Mouse (Mus musculus) liver, adult 2 months (tissue): ENCODE data around the gene Nudcd3. TPM values are rescaled to one million over a fixed set of nuclear protein-coding genes. Genes with fewer than 3 reads are reported as not detected.
"Not testable (repeated sequence)": the region's sequence is repeated elsewhere in the genome, so short reads cannot be mapped to it uniquely, and the experiment has no call there.

Source experiments
- DNase-seq: peaks from one replicate; pipeline ENCODE4 v3.0.0-alpha.2; 2011; ENCODE audit warnings: low read depth, low spot score; ENCODE audit errors: extremely low read depth
- H3K27ac ChIP-seq: fragments of 200-500 bp; replicated peaks from 2 replicates; pipeline ENCODE4 v1.5.1; 2012; ENCODE audit warnings: low read depth, mild to moderate bottlenecking, control low read depth, inconsistent platforms, low read length; ENCODE audit not compliant: insufficient read depth
- H3K27me3 ChIP-seq: fragments of 200-500 bp; 2 replicates; pipeline ENCODE4 v1.6.1; 2012; ENCODE audit warnings: mild to moderate bottlenecking, moderate library complexity, low read length, inconsistent platforms; ENCODE audit not compliant: control insufficient read depth, insufficient read depth
- H3K36me3 ChIP-seq: fragments of 200-500 bp; 2 replicates; pipeline ENCODE4 v1.6.1; 2012; ENCODE audit warnings: low read length, inconsistent platforms; ENCODE audit not compliant: control insufficient read depth, insufficient read depth
- H3K4me1 ChIP-seq: fragments of 200-500 bp; 2 replicates; pipeline ENCODE4 v1.6.1; 2011; ENCODE audit warnings: low read length; ENCODE audit not compliant: control insufficient read depth, insufficient read depth
- H3K4me3 ChIP-seq: fragments of 200-500 bp; 2 replicates; pipeline ENCODE4 v1.5.1; 2011; ENCODE audit warnings: low read depth, mild to moderate bottlenecking, control low read depth, low read length, moderate library complexity; ENCODE audit not compliant: insufficient read depth
- H3K79me2 ChIP-seq: fragments of 200-500 bp; 2 replicates; pipeline ENCODE4 v1.6.1; 2012; ENCODE audit warnings: inconsistent platforms, mild to moderate bottlenecking, low read length, moderate library complexity; ENCODE audit not compliant: control insufficient read depth, insufficient read depth
- H3K9ac ChIP-seq: fragments of 200-500 bp; 2 replicates; pipeline ENCODE4 v1.6.1; 2012; ENCODE audit warnings: low read depth, mild to moderate bottlenecking, control low read depth, inconsistent platforms, low read length
- CTCF ChIP-seq: fragments of 200-500 bp; IDR thresholded peaks from 2 replicates; pipeline ENCODE4 v1.5.1; 2011; ENCODE audit warnings: low read depth, low read length, control low read depth
- POLR2A ChIP-seq: fragments of 200-500 bp; IDR thresholded peaks from 2 replicates; pipeline ENCODE4 v1.6.1; 2011; ENCODE audit warnings: low read length, control low read depth; ENCODE audit not compliant: insufficient read depth; ENCODE audit errors: extremely low read depth
- WGBS: fragments of 180-500 bp; shearing (Covaris S2); methylation state at CpG from one replicate; pipeline ENCODE4 v1.1.7; 2018; 5-methylcytosine and 5-hydroxymethylcytosine counted together
- polyA plus RNA-seq: library from polyadenylated mRNA; depleted of rRNA; stranded (reverse); fragments of >200 nt; gene quantifications from 2 replicates; pipeline ENCODE4 v1.2.3, GENCODE M21; 2012
- total RNA-seq: library from RNA; depleted of rRNA; stranded (reverse); fragments of >200 nt; gene quantifications from 2 replicates; pipeline ENCODE4 v1.2.3, GENCODE M21; 2014

Gene Nudcd3
- total and polyA plus RNA-seq, 2 experiments, result 10.6 to 16.7 TPM

GRCm38 (mm10) chr11:6117956-6118355, 82.3 kb downstream of the Nudcd3 start:
- Histone ChIP-seq H3K27ac (no peak overlapping the region), H3K27me3 (no peaks in the 10 kb centered on the region), H3K4me1 (no peaks in the 10 kb centered on the region), H3K4me3 (no peak overlapping the region), H3K36me3 (no peaks in the 10 kb centered on the region), H3K9ac (no peak overlapping the region), H3K79me2 (no peaks in the 10 kb centered on the region)
- TF ChIP-seq POLR2A (no peak), CTCF (no peak)
- no peak for DNase-seq
- WGBS, result 93% methylated on average over 2 of the region's 2 CpGs

GRCm38 (mm10) chr11:6111734-6112484, 88.3 kb downstream of the Nudcd3 start:
- 61% methylated on average over 5 of the region's 5 CpGs for WGBS
- DNase-seq, result peak; percentile 82
- Histone ChIP-seq H3K27me3 (no peaks in the 10 kb centered on the region), H3K36me3 (peaks cover 7% of the 10 kb centered on the region; the same call in 1 of the 2 replicates), H3K27ac (no peak overlapping the region), H3K79me2 (no peaks in the 10 kb centered on the region), H3K4me3 (no peak overlapping the region), H3K9ac (no peak overlapping the region), H3K4me1 (no peaks in the 10 kb centered on the region)
- TF ChIP-seq CTCF, result no peak
- TF ChIP-seq POLR2A, result no peak

GRCm38 (mm10) chr11:6109990-6110389, 90.2 kb downstream of the Nudcd3 start:
- H3K4me1 ChIP-seq, result no peaks in the 10 kb centered on the region
- no peak overlapping the region for H3K27ac ChIP-seq
- no peak overlapping the region for H3K4me3 ChIP-seq
- TF ChIP-seq POLR2A (no peak), CTCF (no peak)
- H3K9ac ChIP-seq, result no peak overlapping the region
- peaks cover 11% of the 10 kb centered on the region; the same call in 1 of the 2 replicates for H3K36me3 ChIP-seq
- H3K27me3 ChIP-seq, result no peaks in the 10 kb centered on the region
- no peaks in the 10 kb centered on the region for H3K79me2 ChIP-seq
- no peak for DNase-seq

GRCm38 (mm10) chr11:6108296-6108695, 91.9 kb downstream of the Nudcd3 start:
- Histone ChIP-seq H3K79me2 (no peaks in the 10 kb centered on the region), H3K27ac (no peak overlapping the region), H3K36me3 (peaks cover 11% of the 10 kb centered on the region; the same call in 1 of the 2 replicates), H3K4me1 (no peaks in the 10 kb centered on the region), H3K4me3 (no peak overlapping the region), H3K27me3 (no peaks in the 10 kb centered on the region), H3K9ac (no peak overlapping the region)
- 98% methylated on average over 5 of the region's 5 CpGs for WGBS
- no peak for DNase-seq
- TF ChIP-seq POLR2A (no peak), CTCF (no peak)

GRCm38 (mm10) chr11:6107722-6108121, 92.5 kb downstream of the Nudcd3 start:
- no peak overlapping the region for H3K27ac ChIP-seq
- DNase-seq, result no peak
- H3K4me3 ChIP-seq, result no peak overlapping the region
- 89% methylated on average over 3 of the region's 3 CpGs for WGBS
- no peak for TF ChIP-seq CTCF
- TF ChIP-seq POLR2A, result no peak
- H3K27me3 ChIP-seq, result no peaks in the 10 kb centered on the region
- no peaks in the 10 kb centered on the region for H3K79me2 ChIP-seq
- no peak overlapping the region for H3K9ac ChIP-seq
- no peaks in the 10 kb centered on the region for H3K4me1 ChIP-seq
- peaks cover 11% of the 10 kb centered on the region; the same call in 1 of the 2 replicates for H3K36me3 ChIP-seq

- no peak overlapping the region for H3K27ac ChIP-seq
- WGBS, result 86% methylated on average over 5 of the region's 5 CpGs
Measured at GRCm38 (mm10) chr11:6104734-6105133, 95.5 kb downstream of the Nudcd3 start.

GRCm38 (mm10) chr11:6096637-6097036, 103.6 kb downstream of the Nudcd3 start:
- WGBS, result 93% methylated on average over 2 of the region's 3 CpGs

More at GRCm38 (mm10) chr11:6104734-6105133, 95.5 kb downstream of the Nudcd3 start:
- no peak overlapping the region for H3K9ac ChIP-seq
- peaks cover 11% of the 10 kb centered on the region; the same call in 1 of the 2 replicates for H3K36me3 ChIP-seq
- no peak for TF ChIP-seq POLR2A
- TF ChIP-seq CTCF, result no peak
- H3K27me3 ChIP-seq, result no peaks in the 10 kb centered on the region
- H3K4me1 ChIP-seq, result no peaks in the 10 kb centered on the region
- H3K79me2 ChIP-seq, result no peaks in the 10 kb centered on the region
- DNase-seq, result no peak
- H3K4me3 ChIP-seq, result no peak overlapping the region

More at GRCm38 (mm10) chr11:6096637-6097036, 103.6 kb downstream of the Nudcd3 start:
- DNase-seq, H3K27ac ChIP-seq, H3K9ac ChIP-seq, H3K4me3 ChIP-seq, H3K79me2 ChIP-seq, H3K4me1 ChIP-seq, H3K27me3 ChIP-seq, H3K36me3 ChIP-seq: not testable (repeated sequence)
